Mouse (Mus musculus) forebrain, embryonic 10.5 days (tissue): ENCODE results near the gene Dda1. TPM values are rescaled to one million over a fixed set of nuclear protein-coding genes. Genes with fewer than 3 reads are reported as not detected.
"Not testable (repeated sequence)": the region's sequence is repeated elsewhere in the genome, so short reads cannot be mapped to it uniquely, and the experiment has no call there.

Experiments
- DNase-seq: peaks from one replicate; pipeline ENCODE4 v3.0.0-alpha.2; 2017; ENCODE audit warnings: low spot score; ENCODE audit errors: extremely low spot score
- H3K27ac ChIP-seq: fragments of 300-500 bp; sonication (generic); 2 replicates; pipeline ENCODE4 v1.5.1; 2016; ENCODE audit warnings: mild to moderate bottlenecking
- H3K27me3 ChIP-seq: fragments of 300-500 bp; sonication (generic); 2 replicates; pipeline ENCODE4 v1.6.1; 2016; ENCODE audit warnings: mild to moderate bottlenecking; ENCODE audit not compliant: poor library complexity, severe bottlenecking
- H3K36me3 ChIP-seq: fragments of 300-500 bp; sonication (generic); replicated peaks from 2 replicates; pipeline ENCODE4 v1.6.1; 2016; ENCODE audit warnings: mild to moderate bottlenecking, moderate library complexity
- H3K4me1 ChIP-seq: fragments of 300-500 bp; sonication (generic); 2 replicates; pipeline ENCODE4 v1.6.1; 2016
- H3K4me3 ChIP-seq: fragments of 300-500 bp; sonication (generic); 2 replicates; pipeline ENCODE4 v1.5.1; 2016; ENCODE audit warnings: mild to moderate bottlenecking, moderate library complexity
- H3K9me3 ChIP-seq: fragments of 300-500 bp; sonication (generic); 2 replicates; pipeline ENCODE4 v1.6.1; 2016; ENCODE audit warnings: mild to moderate bottlenecking, moderate library complexity
- WGBS: fragments of 180-500 bp; shearing (Covaris S2); methylation state at CpG from one replicate; pipeline ENCODE4 v1.1.7; 2016; 5-methylcytosine and 5-hydroxymethylcytosine counted together
- polyA plus RNA-seq: library from polyadenylated mRNA; unstranded; fragments of >200 nt; fragmentation: Nextera tagmentation; extraction: Ambion mirVana; gene quantifications from 2 replicates; pipeline ENCODE4 v1.2.1, GENCODE M21; 2016

Dda1 gene
- polyA plus RNA-seq: 116 and 122 TPM in 2 replicates

- Histone ChIP-seq H3K36me3 (peaks cover 49% of the 10 kb centered on the region), H3K27me3 (no peaks in the 10 kb centered on the region), H3K4me1 (peaks cover 36% of the 10 kb centered on the region), H3K4me3 (peak within 1 kb of the TSS; percentile 96), H3K9me3 (no peaks in the 10 kb centered on the region), H3K27ac (peak within 1 kb of the TSS; percentile 93)
- DNase-seq: peak; percentile 97
- under 1% methylated on average over 50 of the region's 52 CpGs for WGBS
These were observed at the start of gene Dda1 for GRCm38 (mm10) chr8:71468916-71469315. Gene Dda1, plus strand, starts transcription at chr8:71469199.

- Histone ChIP-seq H3K36me3 (no peaks in the 10 kb centered on the region), H3K27me3 (no peaks in the 10 kb centered on the region), H3K4me3 (no peak overlapping the region), H3K27ac (no peak overlapping the region), H3K4me1 (0 out of 2 replicates have a peak, but pooled peaks cover 3% of the 10 kb centered on the region), H3K9me3 (peaks cover 11% of the 10 kb centered on the region; the same call in 1 of the 2 replicates)
- DNase-seq: no peak
These were observed 46.9 kb upstream of the Dda1 start for GRCm38 (mm10) chr8:71422121-71422520.

- DNase-seq, H3K4me1 ChIP-seq: not testable (repeated sequence)
- 85% methylated on average over 1 of the region's 1 CpGs for WGBS
These were observed 36.1 kb upstream of the Dda1 start for GRCm38 (mm10) chr8:71432935-71433334.

GRCm38 (mm10) chr8:71437041-71437440 lies 32.0 kb upstream of the Dda1 start:
- H3K27me3 ChIP-seq: peaks cover 3% of the 10 kb centered on the region; the same call in 1 of the 2 replicates
- no peak overlapping the region for H3K27ac ChIP-seq
- 48% methylated on average over 3 of the region's 3 CpGs for WGBS
- DNase-seq: no peak
- H3K4me3 ChIP-seq: no peak overlapping the region
- no peaks in the 10 kb centered on the region for H3K4me1 ChIP-seq
- H3K9me3 ChIP-seq: peaks cover 3% of the 10 kb centered on the region; the same call in 1 of the 2 replicates
- no peaks in the 10 kb centered on the region for H3K36me3 ChIP-seq

More at GRCm38 (mm10) chr8:71432935-71433334, 36.1 kb upstream of the Dda1 start:
- not testable (repeated sequence) for H3K4me3 ChIP-seq, H3K27ac ChIP-seq, H3K27me3 ChIP-seq, H3K36me3 ChIP-seq, H3K9me3 ChIP-seq

- under 1% methylated on average over 7 of the region's 7 CpGs for WGBS
- Histone ChIP-seq H3K4me3 (no peak overlapping the region), H3K27ac (no peak overlapping the region), H3K36me3 (no peaks in the 10 kb centered on the region), H3K9me3 (no peaks in the 10 kb centered on the region), H3K4me1 (no peaks in the 10 kb centered on the region), H3K27me3 (peaks cover 20% of the 10 kb centered on the region)
- no peak for DNase-seq
These were observed 27.6 kb upstream of the Dda1 start for GRCm38 (mm10) chr8:71441404-71441803.

- WGBS: 88% methylated on average over 7 of the region's 7 CpGs
- no peak overlapping the region for H3K27ac ChIP-seq
- H3K4me1 ChIP-seq: no peaks in the 10 kb centered on the region
- peaks cover 20% of the 10 kb centered on the region for H3K27me3 ChIP-seq
- H3K36me3 ChIP-seq: no peaks in the 10 kb centered on the region
- H3K9me3 ChIP-seq: no peaks in the 10 kb centered on the region
- no peak for DNase-seq
- no peak overlapping the region for H3K4me3 ChIP-seq
These were observed 23.9 kb upstream of the Dda1 start for GRCm38 (mm10) chr8:71445096-71445495.

GRCm38 (mm10) chr8:71451337-71451736 lies 17.7 kb upstream of the Dda1 start:
- Histone ChIP-seq H3K36me3 (peaks cover 2% of the 10 kb centered on the region), H3K4me3 (no peak overlapping the region), H3K4me1 (no peaks in the 10 kb centered on the region), H3K9me3 (no peaks in the 10 kb centered on the region), H3K27me3 (peaks cover 12% of the 10 kb centered on the region; the same call in 1 of the 2 replicates), H3K27ac (no peak overlapping the region)
- WGBS: 75% methylated on average over 4 of the region's 4 CpGs
- no peak for DNase-seq

- Histone ChIP-seq H3K4me3 (no peak overlapping the region), H3K4me1 (peaks cover 1% of the 10 kb centered on the region), H3K9me3 (no peaks in the 10 kb centered on the region), H3K27me3 (peaks cover 12% of the 10 kb centered on the region; the same call in 1 of the 2 replicates), H3K36me3 (peaks cover 6% of the 10 kb centered on the region), H3K27ac (no peak overlapping the region)
- WGBS: 61% methylated on average over 11 of the region's 11 CpGs
- DNase-seq: no peak
These were observed 17.2 kb upstream of the Dda1 start for GRCm38 (mm10) chr8:71451777-71452176.

GRCm38 (mm10) chr8:71452669-71453068 lies 16.3 kb upstream of the Dda1 start:
- Histone ChIP-seq H3K27ac (no peak overlapping the region), H3K27me3 (peaks cover 12% of the 10 kb centered on the region; the same call in 1 of the 2 replicates), H3K4me3 (no peak overlapping the region), H3K36me3 (peaks cover 15% of the 10 kb centered on the region), H3K4me1 (peaks cover 7% of the 10 kb centered on the region), H3K9me3 (no peaks in the 10 kb centered on the region)
- peak; percentile 7 for DNase-seq
- 79% methylated on average over 2 of the region's 2 CpGs for WGBS

- Histone ChIP-seq H3K27me3 (peaks cover 12% of the 10 kb centered on the region; the same call in 1 of the 2 replicates), H3K4me3 (no peak overlapping the region), H3K36me3 (peaks cover 35% of the 10 kb centered on the region), H3K4me1 (peaks cover 7% of the 10 kb centered on the region), H3K9me3 (no peaks in the 10 kb centered on the region), H3K27ac (no peak overlapping the region)
- no peak for DNase-seq
- WGBS: 87% methylated on average over 8 of the region's 8 CpGs
These were observed 14.3 kb upstream of the Dda1 start for GRCm38 (mm10) chr8:71454668-71455067.

- no peak for DNase-seq
- H3K4me1 ChIP-seq: peaks cover 16% of the 10 kb centered on the region
- H3K36me3 ChIP-seq: peaks cover 57% of the 10 kb centered on the region
- H3K9me3 ChIP-seq: no peaks in the 10 kb centered on the region
- peaks cover 21% of the 10 kb centered on the region for H3K27me3 ChIP-seq
- no peak overlapping the region for H3K27ac ChIP-seq
- 42% methylated on average over 22 of the region's 22 CpGs for WGBS
- H3K4me3 ChIP-seq: no peak overlapping the region
These were observed 12.1 kb upstream of the Dda1 start for GRCm38 (mm10) chr8:71456906-71457305.

GRCm38 (mm10) chr8:71457659-71458270 lies 11.2 kb upstream of the Dda1 start:
- Histone ChIP-seq H3K36me3 (peaks cover 59% of the 10 kb centered on the region), H3K27me3 (peaks cover 27% of the 10 kb centered on the region)
- no peak for DNase-seq

GRCm38 (mm10) chr8:71460716-71461115 lies 8.3 kb upstream of the Dda1 start:
- no peak overlapping the region for H3K27ac ChIP-seq
- no peaks in the 10 kb centered on the region for H3K9me3 ChIP-seq
- peaks cover 49% of the 10 kb centered on the region for H3K4me1 ChIP-seq
- peak overlapping the region; percentile 67; the same call in 1 of the 2 replicates for H3K4me3 ChIP-seq
- peaks cover 21% of the 10 kb centered on the region for H3K27me3 ChIP-seq
- H3K36me3 ChIP-seq: peaks cover 59% of the 10 kb centered on the region
- no peak for DNase-seq
- 93% methylated on average over 6 of the region's 6 CpGs for WGBS

More at GRCm38 (mm10) chr8:71457659-71458270, 11.2 kb upstream of the Dda1 start:
- no peak overlapping the region for H3K4me3 ChIP-seq
- H3K27ac ChIP-seq: no peak overlapping the region
- peaks cover 25% of the 10 kb centered on the region for H3K4me1 ChIP-seq
- H3K9me3 ChIP-seq: no peaks in the 10 kb centered on the region
- WGBS: 85% methylated on average over 20 of the region's 20 CpGs
